Mouse (Mus musculus): ENCODE results near the gene Kazald1. TPM values are rescaled to one million over a fixed set of nuclear protein-coding genes. Genes with fewer than 3 reads are reported as not detected.

Gene Kazald1
- polyA plus RNA-seq (2015; fragmentation: Nextera tagmentation; extraction: Ambion mirVana) = 14.1 and 18.4 TPM in 2 replicates

GRCm38 (mm10) chr19:45074580-45075322, at the start of gene Kazald1:
Kazald1 (plus strand) TSS chr19:45075241.
- ATAC-seq (replicated peaks; ENCODE audit: insufficient number of reproducible peaks, insufficient read depth, low FRiP score, low read depth) = peak; percentile 88
- H3K27ac ChIP-seq = peak within 1 kb of the TSS; percentile 95
- whole genome bisulfite sequencing = under 1% methylated on average over 45 of the region's 45 CpGs

GRCm38 (mm10) chr19:45025937-45026568, 49.0 kb upstream of the Kazald1 start:
- WGBS = 85% methylated on average over 37 of the region's 37 CpGs
- H3K9me3 ChIP-seq (replicated peaks) = no peaks in the 10 kb centered on the region
- H3K36me3 ChIP-seq = peaks cover 63% of the 10 kb centered on the region
- ATAC-seq (replicated peaks; ENCODE audit: insufficient number of reproducible peaks, insufficient read depth, low FRiP score, low read depth) = no peak
- no peak overlapping the region for H3K27ac ChIP-seq
- H3K4me3 ChIP-seq = no peak overlapping the region
- no peaks in the 10 kb centered on the region for H3K27me3 ChIP-seq
- H3K4me1 ChIP-seq (replicated peaks) = peaks cover 37% of the 10 kb centered on the region
- no peak overlapping the region for H3K9ac ChIP-seq
- no peak overlapping the region for H3K4me2 ChIP-seq

More at GRCm38 (mm10) chr19:45074580-45075322, at the start of gene Kazald1:
- H3K4me2 ChIP-seq = peak within 1 kb of the TSS; percentile 99
- H3K9me3 ChIP-seq (replicated peaks) = no peaks in the 10 kb centered on the region
- H3K27me3 ChIP-seq = peaks cover 36% of the 10 kb centered on the region
- peaks cover 54% of the 10 kb centered on the region for H3K4me1 ChIP-seq (replicated peaks)
- H3K4me3 ChIP-seq = peak within 1 kb of the TSS; percentile 68
- H3K9ac ChIP-seq = peak within 1 kb of the TSS; percentile 81
- no peaks in the 10 kb centered on the region for H3K36me3 ChIP-seq

GRCm38 (mm10) chr19:45026958-45027670, 47.9 kb upstream of the Kazald1 start:
- Histone ChIP-seq H3K4me1 (replicated peaks) (peaks cover 36% of the 10 kb centered on the region), H3K4me2 (no peak overlapping the region), H3K27me3 (no peaks in the 10 kb centered on the region), H3K27ac (0 out of 2 replicates have a peak overlapping the region, but pooled peaks have one; percentile 27), H3K9ac (no peak overlapping the region), H3K36me3 (peaks cover 55% of the 10 kb centered on the region), H3K4me3 (no peak overlapping the region), H3K9me3 (replicated peaks) (no peaks in the 10 kb centered on the region)
- no peak for ATAC-seq (replicated peaks; ENCODE audit: insufficient number of reproducible peaks, insufficient read depth, low FRiP score, low read depth)
- 64% methylated on average over 6 of the region's 6 CpGs for WGBS

GRCm38 (mm10) chr19:45027848-45028247, 47.2 kb upstream of the Kazald1 start:
- peaks cover 47% of the 10 kb centered on the region for H3K36me3 ChIP-seq
- H3K9ac ChIP-seq = no peak overlapping the region
- H3K4me1 ChIP-seq (replicated peaks) = peaks cover 43% of the 10 kb centered on the region
- no peak overlapping the region for H3K27ac ChIP-seq
- no peak for ATAC-seq (replicated peaks; ENCODE audit: insufficient number of reproducible peaks, insufficient read depth, low FRiP score, low read depth)
- H3K4me3 ChIP-seq = no peak overlapping the region
- no peak overlapping the region for H3K4me2 ChIP-seq
- H3K27me3 ChIP-seq = no peaks in the 10 kb centered on the region
- WGBS = 87% methylated on average over 6 of the region's 6 CpGs
- no peaks in the 10 kb centered on the region for H3K9me3 ChIP-seq (replicated peaks)

- Histone ChIP-seq H3K27ac (no peak overlapping the region), H3K4me1 (replicated peaks) (peaks cover 43% of the 10 kb centered on the region), H3K4me3 (no peak overlapping the region), H3K9ac (no peak overlapping the region), H3K36me3 (peaks cover 44% of the 10 kb centered on the region), H3K4me2 (no peak overlapping the region), H3K27me3 (no peaks in the 10 kb centered on the region), H3K9me3 (replicated peaks) (no peaks in the 10 kb centered on the region)
- ATAC-seq (replicated peaks; ENCODE audit: insufficient number of reproducible peaks, insufficient read depth, low FRiP score, low read depth) = no peak
- 51% methylated on average over 19 of the region's 19 CpGs for WGBS
Observed at GRCm38 (mm10) chr19:45028746-45029145, 46.3 kb upstream of the Kazald1 start.

GRCm38 (mm10) chr19:45029571-45029970, 45.5 kb upstream of the Kazald1 start:
- ATAC-seq (replicated peaks; ENCODE audit: insufficient number of reproducible peaks, insufficient read depth, low FRiP score, low read depth) = no peak
- Histone ChIP-seq H3K4me2 (no peak overlapping the region), H3K4me3 (no peak overlapping the region), H3K36me3 (peaks cover 37% of the 10 kb centered on the region), H3K9ac (no peak overlapping the region), H3K9me3 (replicated peaks) (no peaks in the 10 kb centered on the region), H3K27ac (no peak overlapping the region), H3K4me1 (replicated peaks) (peaks cover 39% of the 10 kb centered on the region), H3K27me3 (no peaks in the 10 kb centered on the region)
- WGBS = 59% methylated on average over 9 of the region's 9 CpGs

GRCm38 (mm10) chr19:45030111-45030510, 44.9 kb upstream of the Kazald1 start:
- H3K9ac ChIP-seq = no peak overlapping the region

GRCm38 (mm10) chr19:45030746-45031693, 44.0 kb upstream of the Kazald1 start:
- peak overlapping the region; percentile 35 for H3K27ac ChIP-seq
- no peaks in the 10 kb centered on the region for H3K9me3 ChIP-seq (replicated peaks)
- 36% methylated on average over 20 of the region's 20 CpGs for WGBS
- peaks cover 24% of the 10 kb centered on the region for H3K36me3 ChIP-seq
- H3K9ac ChIP-seq = no peak overlapping the region
- ATAC-seq (replicated peaks; ENCODE audit: insufficient number of reproducible peaks, insufficient read depth, low FRiP score, low read depth) = peak; percentile 40
- peak overlapping the region; percentile 57 for H3K4me2 ChIP-seq
- H3K27me3 ChIP-seq = peaks cover 4% of the 10 kb centered on the region; the same call in 1 of the 2 replicates
- H3K4me1 ChIP-seq (replicated peaks) = peaks cover 39% of the 10 kb centered on the region
- peak overlapping the region; percentile 16 for H3K4me3 ChIP-seq

More at GRCm38 (mm10) chr19:45030111-45030510, 44.9 kb upstream of the Kazald1 start:
- WGBS = 34% methylated on average over 8 of the region's 8 CpGs
- Histone ChIP-seq H3K36me3 (peaks cover 33% of the 10 kb centered on the region), H3K4me3 (no peak overlapping the region), H3K27ac (peak overlapping the region; percentile 35), H3K4me1 (replicated peaks) (peaks cover 39% of the 10 kb centered on the region), H3K27me3 (no peaks in the 10 kb centered on the region), H3K9me3 (replicated peaks) (no peaks in the 10 kb centered on the region), H3K4me2 (peak overlapping the region; percentile 57)
- ATAC-seq (replicated peaks; ENCODE audit: insufficient number of reproducible peaks, insufficient read depth, low FRiP score, low read depth) = peak; percentile 14; the same call in 1 of the 2 replicates

- H3K27ac ChIP-seq = no peak overlapping the region
- 15% methylated on average over 4 of the region's 4 CpGs for WGBS
- peaks cover 16% of the 10 kb centered on the region for H3K36me3 ChIP-seq
- H3K9ac ChIP-seq = no peak overlapping the region
- H3K9me3 ChIP-seq (replicated peaks) = no peaks in the 10 kb centered on the region
- peaks cover 11% of the 10 kb centered on the region for H3K27me3 ChIP-seq
- H3K4me2 ChIP-seq = no peak overlapping the region
- H3K4me3 ChIP-seq = no peak overlapping the region
- peak; percentile 35; the same call in 1 of the 2 replicates for ATAC-seq (replicated peaks; ENCODE audit: insufficient number of reproducible peaks, insufficient read depth, low FRiP score, low read depth)
- peaks cover 37% of the 10 kb centered on the region for H3K4me1 ChIP-seq (replicated peaks)
Observed at GRCm38 (mm10) chr19:45031780-45032179, 43.3 kb upstream of the Kazald1 start.

- 0 out of 2 replicates have a peak overlapping the region, but pooled peaks have one; percentile 15 for H3K4me2 ChIP-seq
- H3K36me3 ChIP-seq = peaks cover 7% of the 10 kb centered on the region
- H3K27me3 ChIP-seq = peaks cover 17% of the 10 kb centered on the region
- WGBS = 47% methylated on average over 17 of the region's 17 CpGs
- no peaks in the 10 kb centered on the region for H3K9me3 ChIP-seq (replicated peaks)
- H3K27ac ChIP-seq = peak overlapping the region; percentile 54
- peaks cover 32% of the 10 kb centered on the region for H3K4me1 ChIP-seq (replicated peaks)
- ATAC-seq (replicated peaks; ENCODE audit: insufficient number of reproducible peaks, insufficient read depth, low FRiP score, low read depth) = no peak
- H3K4me3 ChIP-seq = no peak overlapping the region
- H3K9ac ChIP-seq = 0 out of 2 replicates have a peak overlapping the region, but pooled peaks have one; percentile 28
Observed at GRCm38 (mm10) chr19:45032570-45033332, 42.3 kb upstream of the Kazald1 start.
